Mouse (Mus musculus) myocyte (in vitro differentiated cells): Measurements from ENCODE around the gene Stk10.

Experiments used
- CEBPB ChIP-seq: IDR thresholded peaks from 2 replicates; pipeline ENCODE4 v1.6.1; 2011; ENCODE audit warnings: mild to moderate bottlenecking, moderate library complexity; ENCODE audit not compliant: poor library complexity, insufficient read depth, severe bottlenecking
- MYOD1 ChIP-seq, 3 experiments: IDR thresholded peaks; one replicate each; pipeline ENCODE4 v1.6.1; 2011; ENCODE audit warnings: control low read depth in 2 of 3, low read depth in 2 of 3, mild to moderate bottlenecking in 2 of 3, moderate library complexity in 1 of 3; ENCODE audit not compliant: insufficient read length in 2 of 3, control insufficient read depth in 1 of 3
- POLR2A ChIP-seq: IDR thresholded peaks from one replicate; pipeline ENCODE4 v1.6.1; 2011; ENCODE audit warnings: low read depth, mild to moderate bottlenecking, control low read depth, moderate library complexity; ENCODE audit not compliant: insufficient read length
- USF1 ChIP-seq: IDR thresholded peaks from one replicate; pipeline ENCODE4 v1.6.1; 2011; ENCODE audit warnings: low read depth, mild to moderate bottlenecking, control low read depth, moderate library complexity

DNA sequence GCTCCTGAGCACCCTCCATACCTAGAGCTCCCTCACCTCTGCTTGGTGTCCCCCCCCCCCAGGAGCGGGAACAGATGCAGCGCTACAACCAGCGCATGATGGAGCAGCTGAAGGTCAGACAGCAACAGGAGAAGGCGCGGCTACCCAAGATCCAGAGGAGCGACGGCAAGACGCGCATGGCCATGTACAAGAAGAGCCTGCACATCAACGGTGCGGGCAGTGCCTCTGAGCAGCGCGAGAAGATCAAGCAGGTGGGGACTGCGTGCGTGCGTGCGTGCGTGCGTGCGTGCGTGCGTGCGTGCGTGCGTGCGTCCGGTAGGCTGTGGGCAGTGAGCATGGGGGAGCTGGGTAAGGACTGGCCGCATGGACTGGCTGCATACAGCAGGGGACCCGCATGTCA, 81.4 kb downstream of the Stk10 start:
- no peak for TF ChIP-seq POLR2A
- TF ChIP-seq MYOD1 (IDR thresholded peaks at IDR 0.05; ENCODE audit: control insufficient read depth in 1 of 3, insufficient read length in 2 of 3, low read depth in 2 of 3) = no peak
- no peak for TF ChIP-seq USF1
- no peak for TF ChIP-seq CEBPB
